Mouse (Mus musculus) neural tube, embryonic 11.5 days (tissue): ENCODE data around the gene 0610010F05Rik. TPM values are rescaled to one million over a fixed set of nuclear protein-coding genes. Genes with fewer than 3 reads are reported as not detected.

Source experiments
- ATAC-seq: fragments of 200-750 bp; cut with Nextera tagmentation; 2 replicates; pipeline ENCODE4 v1.8.0; 2017; ENCODE audit warnings: moderate number of reproducible peaks, mild to moderate bottlenecking, moderate TSS enrichment, moderate library complexity; ENCODE audit not compliant: insufficient read depth, low FRiP score, low TSS enrichment
- DNase-seq: peaks from one replicate; pipeline ENCODE4 v3.0.0-alpha.2; 2015; ENCODE audit warnings: low spot score
- H3K27ac ChIP-seq: fragments of 300-500 bp; sonication (generic); 2 replicates; pipeline ENCODE4 v1.5.1; 2014; ENCODE audit warnings: low read depth, mild to moderate bottlenecking, low read length
- H3K27me3 ChIP-seq: fragments of 300-500 bp; sonication (generic); 2 replicates; pipeline ENCODE4 v1.6.1; 2014; ENCODE audit warnings: mild to moderate bottlenecking, low read length, mixed read lengths; ENCODE audit not compliant: control insufficient read depth, insufficient read depth
- H3K36me3 ChIP-seq: fragments of 300-500 bp; sonication (generic); 2 replicates; pipeline ENCODE4 v1.6.1; 2014; ENCODE audit warnings: mild to moderate bottlenecking, low read length, moderate library complexity, mixed read lengths; ENCODE audit not compliant: control insufficient read depth, insufficient read depth
- H3K4me1 ChIP-seq: fragments of 300-500 bp; sonication (generic); 2 replicates; pipeline ENCODE4 v1.6.1; 2014; ENCODE audit warnings: low read length, mixed read lengths; ENCODE audit not compliant: control insufficient read depth, insufficient read depth
- H3K4me2 ChIP-seq: fragments of 300-500 bp; sonication (generic); 2 replicates; pipeline ENCODE4 v1.6.1; 2014; ENCODE audit warnings: low read depth, mild to moderate bottlenecking, moderate library complexity
- H3K4me3 ChIP-seq: fragments of 300-500 bp; sonication (generic); 2 replicates; pipeline ENCODE4 v1.5.1; 2014; ENCODE audit warnings: low read depth, low read length
- H3K9ac ChIP-seq: fragments of 300-500 bp; sonication (generic); 2 replicates; pipeline ENCODE4 v1.6.1; 2014; ENCODE audit warnings: mild to moderate bottlenecking, low read length
- H3K9me3 ChIP-seq: fragments of 300-500 bp; sonication (generic); 2 replicates; pipeline ENCODE4 v1.6.1; 2016; ENCODE audit warnings: low read length; ENCODE audit not compliant: control insufficient read depth
- WGBS: fragments of 180-500 bp; shearing (Covaris S2); extraction: QIAGEN DNeasy Blood & Tissue Kit; methylation state at CpG from one replicate; pipeline ENCODE4 v1.1.7; 2014; 5-methylcytosine and 5-hydroxymethylcytosine counted together
- polyA plus RNA-seq: library from polyadenylated mRNA; unstranded; fragments of >200 nt; fragmentation: Nextera tagmentation; extraction: Ambion mirVana; gene quantifications from 2 replicates; pipeline ENCODE4 v1.2.1, GENCODE M21; 2014

0610010F05Rik gene
- polyA plus RNA-seq, 1 experiment from 2014 or later: 63.3 TPM

- Histone ChIP-seq H3K4me1 (no peaks in the 10 kb centered on the region), H3K4me3 (no peak overlapping the region), H3K4me2 (no peak overlapping the region), H3K36me3 (no peaks in the 10 kb centered on the region), H3K9me3 (no peaks in the 10 kb centered on the region), H3K9ac (no peak overlapping the region), H3K27ac (no peak overlapping the region), H3K27me3 (no peaks in the 10 kb centered on the region)
- ATAC-seq (no peak), DNase-seq (no peak)
- 77% methylated on average over 3 of the region's 3 CpGs for WGBS
Observed at GRCm38 (mm10) chr11:23518981-23519380, 114.5 kb downstream of the 0610010F05Rik start.

- ATAC-seq (no peak), DNase-seq (no peak)
- H3K4me3 ChIP-seq: no peak overlapping the region
- no peak overlapping the region for H3K9ac ChIP-seq
- H3K4me1 ChIP-seq: no peaks in the 10 kb centered on the region
- H3K27ac ChIP-seq: no peak overlapping the region
- H3K36me3 ChIP-seq: no peaks in the 10 kb centered on the region
- H3K9me3 ChIP-seq: no peaks in the 10 kb centered on the region
- no peak overlapping the region for H3K4me2 ChIP-seq
- H3K27me3 ChIP-seq: no peaks in the 10 kb centered on the region
- WGBS: 78% methylated on average over 2 of the region's 2 CpGs
Observed at GRCm38 (mm10) chr11:23515315-23515714, 118.1 kb downstream of the 0610010F05Rik start.

Other genes starting within 250 kb of the 0610010F05Rik start
- 147 and 154 TPM in 2 replicates for gene Ahsa2, start 135.6 kb downstream of the 0610010F05Rik start, polyA plus RNA-seq
- gene 1700093K21Rik, start 112.5 kb downstream of the 0610010F05Rik start, polyA plus RNA-seq: not detected in 2 replicates
- gene Pus10, start 32.0 kb upstream of the 0610010F05Rik start, polyA plus RNA-seq: 22.1 TPM in 2 replicates
- 37.6 and 46.5 TPM in 2 replicates for gene Pex13, start 32.3 kb upstream of the 0610010F05Rik start, polyA plus RNA-seq
- gene Rel, start 137.3 kb upstream of the 0610010F05Rik start, polyA plus RNA-seq: 0.93 and 0.95 TPM in 2 replicates